Mouse (Mus musculus): ENCODE data around the gene Adgre5.

GRCm38 (mm10) chr8:83785046-83785445 is 43.9 kb upstream of the Adgre5 start:
- TF ChIP-seq CTCF (IDR thresholded peaks at IDR 0.05; ENCODE audit: extremely low read depth, insufficient read depth, insufficient read length, insufficient replicate concordance) (no peak), POLR2A (IDR thresholded peaks at IDR 0.05; ENCODE audit: low read depth, low read length) (no peak)
